Mouse (Mus musculus): ENCODE data around the gene Gfi1.

Gfi1 gene

GRCm38 (mm10) chr5:107725435-107726261 lies at the start of gene Gfi1:
TSS of gene Gfi1 (minus strand) at chr5:107726036.
- no peak for DNase-seq (ENCODE audit: low spot score in 2 of 2)

GRCm38 (mm10) chr5:107772049-107772448 lies 46.2 kb upstream of the Gfi1 start:
- no peak for DNase-seq (ENCODE audit: low spot score in 2 of 2)

DNA sequence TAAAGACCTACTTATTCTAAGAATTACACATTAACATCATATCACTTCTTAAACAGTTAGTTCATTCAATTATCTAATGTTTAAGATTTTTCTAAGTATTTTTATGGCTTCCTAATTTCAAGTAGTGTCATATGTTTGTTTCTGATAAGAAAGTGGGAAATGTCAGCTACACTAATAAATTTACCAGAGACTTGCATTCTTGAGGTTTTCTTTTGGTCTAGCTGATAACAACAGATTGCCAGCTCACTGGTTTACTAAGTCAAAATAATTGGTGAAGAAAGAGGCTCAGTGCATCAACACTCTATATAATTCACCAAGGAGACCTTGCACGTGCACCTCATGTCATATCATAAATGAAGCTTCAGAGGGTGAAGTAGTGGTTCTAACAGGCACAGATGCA lies 42.4 kb upstream of the Gfi1 start:
- no peak for DNase-seq (ENCODE audit: low spot score in 2 of 2)

GRCm38 (mm10) chr5:107765946-107766345 lies 40.1 kb upstream of the Gfi1 start:
- DNase-seq (ENCODE audit: low spot score in 2 of 2): no peak

- DNase-seq (ENCODE audit: low spot score in 2 of 2): no peak
Observed at GRCm38 (mm10) chr5:107764486-107764885, 38.6 kb upstream of the Gfi1 start.

GRCm38 (mm10) chr5:107763674-107764073 lies 37.8 kb upstream of the Gfi1 start:
- DNase-seq (ENCODE audit: low spot score in 2 of 2): no peak

DNA sequence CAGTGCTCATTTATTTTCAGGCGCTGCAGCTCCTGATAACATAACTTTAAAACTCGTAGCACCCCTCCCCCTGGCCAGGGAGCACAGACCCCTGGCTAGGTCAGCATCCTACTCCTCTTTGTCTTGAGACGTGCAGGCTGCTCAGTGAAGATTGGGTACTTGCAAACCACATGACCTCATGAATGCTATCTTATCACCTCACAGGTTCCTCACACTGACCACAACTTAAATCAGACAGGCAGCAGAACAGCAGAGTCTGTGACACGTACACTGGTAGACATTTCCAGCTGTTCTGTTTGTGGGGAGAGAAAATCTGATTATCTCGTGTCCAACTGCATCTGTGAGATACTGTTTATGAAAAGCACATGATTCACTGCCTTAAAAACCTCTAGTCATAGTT lies 33.3 kb upstream of the Gfi1 start:
- DNase-seq (ENCODE audit: low spot score in 2 of 2): no peak

DNA sequence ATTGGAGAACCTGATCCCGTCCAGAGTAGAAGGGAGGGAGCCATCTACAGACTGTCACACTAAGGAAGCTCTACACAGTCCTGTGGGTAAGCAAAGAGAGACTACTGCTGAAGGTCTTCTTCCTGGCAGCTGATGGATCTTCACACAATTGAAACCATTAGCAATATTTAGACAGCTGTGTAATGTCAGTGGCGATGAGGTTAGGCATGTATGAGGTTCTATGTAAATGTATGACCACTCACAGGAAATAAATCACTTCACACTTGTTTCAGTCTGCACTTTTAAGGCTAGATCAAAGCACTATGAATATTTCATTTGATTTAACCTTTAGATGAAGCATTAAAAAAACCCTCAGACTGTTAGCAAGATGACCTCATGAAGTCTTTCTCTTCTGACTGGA lies 30.2 kb upstream of the Gfi1 start:
- no peak for DNase-seq (ENCODE audit: low spot score in 2 of 2)

GRCm38 (mm10) chr5:107754740-107755139 lies 28.9 kb upstream of the Gfi1 start:
- DNase-seq (ENCODE audit: low spot score in 2 of 2): no peak

GRCm38 (mm10) chr5:107753656-107754055 lies 27.8 kb upstream of the Gfi1 start:
- no peak for DNase-seq (ENCODE audit: low spot score in 2 of 2)

- DNase-seq (ENCODE audit: low spot score in 2 of 2): no peak
Observed at GRCm38 (mm10) chr5:107749229-107749916, 23.5 kb upstream of the Gfi1 start.

GRCm38 (mm10) chr5:107739023-107739422 lies 13.2 kb upstream of the Gfi1 start:
- DNase-seq (ENCODE audit: low spot score in 2 of 2): no peak

GRCm38 (mm10) chr5:107738296-107738695 lies 12.5 kb upstream of the Gfi1 start:
- no peak for DNase-seq (ENCODE audit: low spot score in 2 of 2)

DNA sequence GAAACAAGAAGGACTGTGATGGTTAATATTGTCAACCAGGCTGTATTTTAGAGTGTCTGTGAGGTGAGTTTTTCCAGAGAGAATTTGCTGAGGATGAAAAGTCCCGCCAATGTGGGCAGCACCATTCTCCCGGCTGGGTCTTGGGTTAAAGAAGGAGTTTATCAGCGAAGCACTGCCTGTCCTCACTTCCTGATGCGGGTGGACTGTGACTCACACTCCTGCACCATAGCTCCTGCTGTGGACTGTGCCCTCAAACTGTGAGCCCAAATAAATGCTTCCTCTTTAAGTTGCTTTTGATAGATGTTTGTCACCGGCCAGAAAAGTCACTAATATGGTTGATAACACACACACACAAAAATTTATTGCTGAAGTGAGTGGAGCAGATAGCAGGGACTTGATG lies 10.3 kb upstream of the Gfi1 start:
- DNase-seq (ENCODE audit: low spot score in 2 of 2): no peak

DNA sequence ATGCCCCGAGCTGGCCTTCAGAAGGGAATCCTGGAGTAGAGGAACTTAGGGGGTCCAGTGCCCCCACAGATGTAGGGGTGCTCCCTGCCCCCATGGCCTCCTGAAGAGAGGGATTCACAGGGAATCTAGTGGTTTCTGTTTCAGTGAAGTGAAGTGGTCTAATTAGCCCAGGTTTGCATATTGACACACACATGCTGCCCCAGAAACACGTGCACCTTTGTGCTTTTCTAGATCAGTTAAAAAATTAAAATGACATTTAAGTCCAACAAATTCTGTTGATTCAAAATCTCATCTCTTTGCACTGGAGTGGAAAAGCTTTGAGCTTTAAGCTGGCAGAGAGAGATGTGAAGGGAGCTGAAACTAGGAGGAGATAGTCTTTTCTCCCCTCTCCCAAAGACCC lies 6.0 kb upstream of the Gfi1 start:
- no peak for DNase-seq (ENCODE audit: low spot score in 2 of 2)

- DNase-seq (ENCODE audit: low spot score in 2 of 2): no peak
Observed at GRCm38 (mm10) chr5:107731408-107731807, 5.6 kb upstream of the Gfi1 start.

GRCm38 (mm10) chr5:107727007-107727402 lies 1.2 kb upstream of the Gfi1 start:
- DNase-seq (ENCODE audit: low spot score in 2 of 2): no peak

DNA sequence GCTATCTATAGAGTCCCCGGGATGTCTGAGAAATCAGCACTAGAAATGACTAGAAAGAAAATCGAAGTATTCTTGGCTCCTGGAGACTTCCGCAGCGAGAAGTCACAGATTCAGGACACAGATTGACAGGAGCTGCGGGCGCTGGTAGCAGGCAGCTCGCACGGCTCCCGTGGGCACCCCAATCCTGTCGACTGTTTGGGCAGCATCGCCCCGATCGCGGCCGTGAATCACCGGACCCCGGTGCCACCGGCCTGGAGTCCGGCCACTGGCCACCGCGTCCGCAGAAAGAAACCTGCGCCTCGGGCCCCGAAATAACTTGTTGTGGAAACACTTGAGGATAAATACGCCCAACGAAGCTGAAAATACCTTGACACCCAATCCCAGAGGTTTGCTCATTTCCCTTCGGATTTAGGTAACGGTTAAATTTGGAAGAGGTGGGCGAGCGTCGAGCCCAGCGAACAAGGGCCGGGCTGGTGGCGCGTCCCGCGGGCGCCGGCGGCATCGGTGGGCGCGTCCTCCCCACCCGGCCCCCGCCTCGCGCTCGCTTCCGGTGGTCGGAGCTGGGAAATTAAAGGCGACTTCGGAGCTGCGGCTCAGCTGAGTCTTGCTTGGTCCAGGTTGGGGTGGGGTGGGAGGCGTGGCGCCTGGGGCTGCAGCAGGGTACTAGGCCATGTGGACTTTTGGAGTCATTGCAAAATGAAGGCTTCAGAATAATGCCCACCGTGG lies 608 bp upstream of the Gfi1 start:
- DNase-seq (ENCODE audit: low spot score in 2 of 2): no peak

- DNase-seq (ENCODE audit: low spot score in 2 of 2): peak in 1 of 2 experiments; percentile 11
Observed at GRCm38 (mm10) chr5:107724661-107725434, 988 bp downstream of the Gfi1 start.

- no peak for DNase-seq (ENCODE audit: low spot score in 2 of 2)
Observed at GRCm38 (mm10) chr5:107723541-107724511, 2.0 kb downstream of the Gfi1 start.
